Mouse (Mus musculus) hindbrain, embryonic 12.5 days (tissue): ENCODE results near the gene C1qtnf9. TPM values are rescaled to one million over a fixed set of nuclear protein-coding genes. Genes with fewer than 3 reads are reported as not detected.

ENCODE experiments used
- polyA plus RNA-seq: library from polyadenylated mRNA; unstranded; fragments of >200 nt; fragmentation: Nextera tagmentation; extraction: Ambion mirVana; gene quantifications from 2 replicates; pipeline ENCODE4 v1.2.1, GENCODE M21; 2016

C1qtnf9 gene
- polyA plus RNA-seq, 1 experiment from 2014 or later: 0.43 TPM

Other genes with a start within 250 kb of the C1qtnf9 start
- 53.7 and 63.2 TPM in 2 replicates for gene Spata13, start 134.1 kb upstream of the C1qtnf9 start, polyA plus RNA-seq
- gene Mipep, start 16.4 kb downstream of the C1qtnf9 start, polyA plus RNA-seq: 21.4 and 22.3 TPM in 2 replicates